Mouse (Mus musculus) liver, embryonic 15.5 days (tissue): Measurements from ENCODE around the gene Flvcr2. TPM values are rescaled to one million over a fixed set of nuclear protein-coding genes. Genes with fewer than 3 reads are reported as not detected.

Source experiments
- ATAC-seq: fragments of 200-750 bp; cut with Nextera tagmentation; 2 replicates; pipeline ENCODE4 v1.8.0; 2017; ENCODE audit warnings: moderate number of reproducible peaks, mild to moderate bottlenecking, moderate library complexity; ENCODE audit not compliant: insufficient read depth
- H3K27ac ChIP-seq: fragments of 300-500 bp; sonication (generic); replicated peaks from 2 replicates; pipeline ENCODE4 v1.5.1; 2015; ENCODE audit warnings: mild to moderate bottlenecking, inconsistent platforms
- H3K27me3 ChIP-seq: fragments of 300-500 bp; sonication (generic); 2 replicates; pipeline ENCODE4 v1.6.1; 2015; ENCODE audit warnings: mild to moderate bottlenecking, inconsistent platforms
- H3K36me3 ChIP-seq: fragments of 300-500 bp; sonication (generic); replicated peaks from 2 replicates; pipeline ENCODE4 v1.6.1; 2015; ENCODE audit warnings: moderate library complexity, mild to moderate bottlenecking, inconsistent platforms
- H3K4me1 ChIP-seq: fragments of 300-500 bp; sonication (generic); replicated peaks from 2 replicates; pipeline ENCODE4 v1.6.1; 2015; ENCODE audit warnings: inconsistent platforms
- H3K4me2 ChIP-seq: fragments of 300-500 bp; sonication (generic); 2 replicates; pipeline ENCODE4 v1.6.1; 2015; ENCODE audit warnings: moderate library complexity, mild to moderate bottlenecking, inconsistent platforms
- H3K4me3 ChIP-seq: fragments of 300-500 bp; sonication (generic); replicated peaks from 2 replicates; pipeline ENCODE4 v1.5.1; 2015; ENCODE audit warnings: mild to moderate bottlenecking, inconsistent platforms
- H3K9ac ChIP-seq: fragments of 300-500 bp; sonication (generic); 2 replicates; pipeline ENCODE4 v1.6.1; 2015; ENCODE audit warnings: moderate library complexity, mild to moderate bottlenecking, inconsistent platforms
- H3K9me3 ChIP-seq: fragments of 300-500 bp; sonication (generic); replicated peaks from 2 replicates; pipeline ENCODE4 v1.6.1; 2016; ENCODE audit warnings: inconsistent platforms
- whole genome bisulfite sequencing: fragments of 180-500 bp; shearing (Covaris S2); methylation state at CpG from one replicate; pipeline ENCODE4 v1.1.7; 2015; ENCODE audit warnings: mixed read lengths; ENCODE audit not compliant: insufficient replicate concordance; 5-methylcytosine and 5-hydroxymethylcytosine counted together
- polyA plus RNA-seq: library from polyadenylated mRNA; unstranded; fragments of >200 nt; fragmentation: Nextera tagmentation; extraction: Ambion mirVana; gene quantifications from 2 replicates; pipeline ENCODE4 v1.2.1, GENCODE M21; 2015

Gene Flvcr2
- polyA plus RNA-seq, 1 experiment from 2014 or later = 7.2 TPM

GRCm38 (mm10) chr12:85736203-85736602, 10.1 kb upstream of the Flvcr2 start:
- Histone ChIP-seq H3K27me3 (no peaks in the 10 kb centered on the region), H3K4me1 (no peaks in the 10 kb centered on the region), H3K4me3 (no peak overlapping the region), H3K36me3 (no peaks in the 10 kb centered on the region), H3K9ac (no peak overlapping the region), H3K9me3 (no peaks in the 10 kb centered on the region), H3K27ac (no peak overlapping the region), H3K4me2 (no peak overlapping the region)
- 55% methylated on average over 2 of the region's 2 CpGs for WGBS
- ATAC-seq = no peak

GRCm38 (mm10) chr12:85736960-85737359, 9.4 kb upstream of the Flvcr2 start:
- H3K4me2 ChIP-seq = no peak overlapping the region
- no peaks in the 10 kb centered on the region for H3K4me1 ChIP-seq
- H3K36me3 ChIP-seq = no peaks in the 10 kb centered on the region

GRCm38 (mm10) chr12:85746696-85747219, 419 bp downstream of the Flvcr2 start:
- Histone ChIP-seq H3K36me3 (no peaks in the 10 kb centered on the region), H3K27ac (0 out of 2 replicates have a peak overlapping the region, but pooled peaks have one; percentile 20), H3K27me3 (peaks cover 23% of the 10 kb centered on the region), H3K4me1 (no peaks in the 10 kb centered on the region), H3K4me3 (peak overlapping the region; percentile 46), H3K9ac (peak overlapping the region; percentile 19; the same call in 1 of the 2 replicates), H3K9me3 (no peaks in the 10 kb centered on the region), H3K4me2 (peak overlapping the region; percentile 71)
- 18% methylated on average over 21 of the region's 21 CpGs for WGBS
- peak; percentile 19; the same call in 1 of the 2 replicates for ATAC-seq

More at GRCm38 (mm10) chr12:85736960-85737359, 9.4 kb upstream of the Flvcr2 start:
- ATAC-seq = no peak
- Histone ChIP-seq H3K27me3 (no peaks in the 10 kb centered on the region), H3K27ac (no peak overlapping the region), H3K9me3 (no peaks in the 10 kb centered on the region), H3K4me3 (no peak overlapping the region), H3K9ac (no peak overlapping the region)
- WGBS = 69% methylated on average over 3 of the region's 3 CpGs

GRCm38 (mm10) chr12:85747343-85747742, 1.0 kb downstream of the Flvcr2 start:
- peaks cover 23% of the 10 kb centered on the region for H3K27me3 ChIP-seq
- no peaks in the 10 kb centered on the region for H3K9me3 ChIP-seq
- no peaks in the 10 kb centered on the region for H3K4me1 ChIP-seq
- WGBS = 63% methylated on average over 10 of the region's 10 CpGs
- H3K27ac ChIP-seq = no peak overlapping the region
- no peaks in the 10 kb centered on the region for H3K36me3 ChIP-seq
- ATAC-seq = no peak
- H3K4me3 ChIP-seq = peak overlapping the region; percentile 46
- peak overlapping the region; percentile 71 for H3K4me2 ChIP-seq
- H3K9ac ChIP-seq = no peak overlapping the region

- Histone ChIP-seq H3K9ac (no peak overlapping the region), H3K4me1 (0 out of 2 replicates have a peak, but pooled peaks cover 4% of the 10 kb centered on the region), H3K27ac (no peak overlapping the region), H3K4me2 (no peak overlapping the region), H3K36me3 (no peaks in the 10 kb centered on the region), H3K9me3 (no peaks in the 10 kb centered on the region), H3K4me3 (no peak overlapping the region), H3K27me3 (peaks cover 23% of the 10 kb centered on the region)
- WGBS = 71% methylated on average over 9 of the region's 9 CpGs
- ATAC-seq = no peak
Observed at GRCm38 (mm10) chr12:85749861-85750260, 3.5 kb downstream of the Flvcr2 start.

GRCm38 (mm10) chr12:85752116-85752515, 5.8 kb downstream of the Flvcr2 start:
- no peak overlapping the region for H3K4me2 ChIP-seq
- 48% methylated on average over 6 of the region's 6 CpGs for WGBS
- no peak overlapping the region for H3K9ac ChIP-seq
- no peak overlapping the region for H3K27ac ChIP-seq
- H3K36me3 ChIP-seq = no peaks in the 10 kb centered on the region
- no peaks in the 10 kb centered on the region for H3K9me3 ChIP-seq
- H3K4me3 ChIP-seq = no peak overlapping the region
- 0 out of 2 replicates have a peak, but pooled peaks cover 5% of the 10 kb centered on the region for H3K4me1 ChIP-seq
- ATAC-seq = 0 out of 2 replicates have a peak, but pooled peaks have one; percentile 37
- H3K27me3 ChIP-seq = peaks cover 4% of the 10 kb centered on the region

GRCm38 (mm10) chr12:85753223-85753622, 6.9 kb downstream of the Flvcr2 start:
- no peaks in the 10 kb centered on the region for H3K27me3 ChIP-seq
- no peak overlapping the region for H3K4me2 ChIP-seq
- H3K9me3 ChIP-seq = no peaks in the 10 kb centered on the region
- ATAC-seq = no peak
- H3K4me1 ChIP-seq = 0 out of 2 replicates have a peak, but pooled peaks cover 5% of the 10 kb centered on the region
- no peak overlapping the region for H3K4me3 ChIP-seq
- no peak overlapping the region for H3K9ac ChIP-seq
- H3K27ac ChIP-seq = no peak overlapping the region
- H3K36me3 ChIP-seq = no peaks in the 10 kb centered on the region
- 46% methylated on average over 2 of the region's 2 CpGs for WGBS

GRCm38 (mm10) chr12:85754611-85755265, 8.4 kb downstream of the Flvcr2 start:
- H3K36me3 ChIP-seq = no peaks in the 10 kb centered on the region
- H3K27ac ChIP-seq = no peak overlapping the region
- 0 out of 2 replicates have a peak, but pooled peaks cover 5% of the 10 kb centered on the region for H3K4me1 ChIP-seq
- H3K27me3 ChIP-seq = no peaks in the 10 kb centered on the region
- ATAC-seq = no peak
- H3K4me2 ChIP-seq = no peak overlapping the region
- no peaks in the 10 kb centered on the region for H3K9me3 ChIP-seq
- WGBS = 46% methylated on average over 5 of the region's 5 CpGs
- no peak overlapping the region for H3K4me3 ChIP-seq
- H3K9ac ChIP-seq = no peak overlapping the region

- Histone ChIP-seq H3K36me3 (no peaks in the 10 kb centered on the region), H3K9me3 (no peaks in the 10 kb centered on the region), H3K4me3 (no peak overlapping the region), H3K27me3 (no peaks in the 10 kb centered on the region), H3K4me1 (0 out of 2 replicates have a peak, but pooled peaks cover 5% of the 10 kb centered on the region), H3K4me2 (no peak overlapping the region), H3K9ac (no peak overlapping the region), H3K27ac (no peak overlapping the region)
- ATAC-seq = no peak
- 51% methylated on average over 3 of the region's 3 CpGs for WGBS
Observed at GRCm38 (mm10) chr12:85756455-85756854, 10.1 kb downstream of the Flvcr2 start.

- no peaks in the 10 kb centered on the region for H3K36me3 ChIP-seq
- no peak overlapping the region for H3K4me3 ChIP-seq
- H3K27ac ChIP-seq = no peak overlapping the region
- ATAC-seq = no peak
- H3K9ac ChIP-seq = no peak overlapping the region
- H3K4me1 ChIP-seq = 0 out of 2 replicates have a peak, but pooled peaks cover 5% of the 10 kb centered on the region
- no peak overlapping the region for H3K4me2 ChIP-seq
- no peaks in the 10 kb centered on the region for H3K27me3 ChIP-seq
- no peaks in the 10 kb centered on the region for H3K9me3 ChIP-seq
- 40% methylated on average over 3 of the region's 3 CpGs for WGBS
Observed at GRCm38 (mm10) chr12:85757074-85757473, 10.7 kb downstream of the Flvcr2 start.

GRCm38 (mm10) chr12:85758741-85759140, 12.4 kb downstream of the Flvcr2 start:
- WGBS = 58% methylated on average over 8 of the region's 8 CpGs
- Histone ChIP-seq H3K27me3 (no peaks in the 10 kb centered on the region), H3K9ac (no peak overlapping the region), H3K9me3 (no peaks in the 10 kb centered on the region), H3K27ac (no peak overlapping the region), H3K36me3 (no peaks in the 10 kb centered on the region), H3K4me2 (no peak overlapping the region), H3K4me3 (no peak overlapping the region), H3K4me1 (0 out of 2 replicates have a peak, but pooled peaks cover 5% of the 10 kb centered on the region)
- no peak for ATAC-seq
